Mouse (Mus musculus) inflammation-experienced regulatory T-cells, adult 6 months (primary cell): ENCODE data around the gene Mup12. TPM values are rescaled to one million over a fixed set of nuclear protein-coding genes. Genes with fewer than 3 reads are reported as not detected.
"Not testable (repeated sequence)": the region's sequence is repeated elsewhere in the genome, so short reads cannot be mapped to it uniquely, and the experiment has no call there.

ENCODE experiments used
- ATAC-seq: one replicate; pipeline ENCODE4 v1.8.0; 2017
- polyA plus RNA-seq, 3 experiments: library from polyadenylated mRNA; unstranded; fragments of 100-300 nt; shearing (Covaris generic); gene quantifications; one replicate each; pipeline ENCODE4 v1.2.1; 2017

Mup12 gene
- not detected for polyA plus RNA-seq

DNA sequence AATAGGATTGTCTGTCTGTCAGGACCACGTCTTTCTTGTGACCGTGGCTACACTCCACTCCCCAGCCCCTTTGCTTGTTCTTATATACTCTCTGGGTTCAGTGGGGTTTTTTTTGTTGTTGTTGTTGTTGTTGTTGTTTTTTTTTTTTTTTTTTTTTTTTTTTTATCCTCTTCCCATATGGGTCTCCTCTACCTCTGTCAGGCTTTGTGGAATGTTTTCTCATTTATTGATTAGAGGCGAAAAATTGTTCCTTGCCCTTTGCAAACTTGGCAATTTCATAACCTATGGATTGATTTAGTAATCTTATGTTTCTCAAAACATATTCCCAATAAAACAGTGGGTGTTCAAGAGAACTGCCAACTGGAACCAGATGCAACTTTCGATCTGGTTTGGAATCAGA, at the start of gene Mup12:
Gene Mup12, minus strand, starts transcription at position 101 of the 400 bp plus-strand sequence.
- not testable (repeated sequence) for ATAC-seq

Other genes with a start within 250 kb of the Mup12 start
- not detected for gene Mup1, start 239.4 kb downstream of the Mup12 start, polyA plus RNA-seq
- not detected for gene Mup10, start 159.1 kb downstream of the Mup12 start, polyA plus RNA-seq
- not detected for gene Mup11, start 78.9 kb downstream of the Mup12 start, polyA plus RNA-seq
- gene Mup22, start 80.1 kb upstream of the Mup12 start, polyA plus RNA-seq: not detected